In genomic region chr2:136715531-136715930, GRCm38 (mm10) we compare ENCODE assay signal across 17 mouse cellular contexts. TPM values are rescaled to one million over a fixed set of nuclear protein-coding genes. Genes with fewer than 3 reads are reported as not detected.
DNase-seq lines count a peak whose midpoint lies in the region; ATAC-seq and TF ChIP-seq lines count a peak whose summit lies in the region.
"Had no signal": no experiment of that assay in that cellular context is flagged by ENCODE, and none has a peak within 500 bp of the region (broad histone marks: within the 10 kb centered on the region; RNA-seq: fewer than 3 reads in every experiment).

No protein-coding gene starts in this region.

- H3K27me3 ChIP-seq in hindbrain, embryonic 12.5 days = no peaks in the 10 kb centered on the region
- no peaks in the 10 kb centered on the region for H3K27me3 ChIP-seq in hindbrain, embryonic 11.5 days (ENCODE audit: control insufficient read depth, insufficient read depth, low read length)
- no peaks in the 10 kb centered on the region for H3K27me3 ChIP-seq in forebrain, embryonic 16.5 days (replicated peaks; ENCODE audit: control insufficient read depth, insufficient read depth, low read length)
- no peaks in the 10 kb centered on the region for H3K27me3 ChIP-seq in midbrain, embryonic 16.5 days (ENCODE audit: control insufficient read depth, insufficient read depth, low read depth, low read length)

- no peaks in the 10 kb centered on the region for H3K36me3 ChIP-seq in hindbrain, embryonic 12.5 days
- no peaks in the 10 kb centered on the region for H3K36me3 ChIP-seq in hindbrain, embryonic 11.5 days (ENCODE audit: control insufficient read depth, insufficient read depth, low read length)
- no peaks in the 10 kb centered on the region for H3K36me3 ChIP-seq in forebrain, embryonic 16.5 days (ENCODE audit: control insufficient read depth, insufficient read depth)
- no peaks in the 10 kb centered on the region for H3K36me3 ChIP-seq in midbrain, embryonic 16.5 days (ENCODE audit: control insufficient read depth, insufficient read depth, low read length)

- no peak overlapping the region for H3K9ac ChIP-seq in hindbrain, embryonic 12.5 days
- no peak overlapping the region for H3K9ac ChIP-seq in hindbrain, embryonic 11.5 days (ENCODE audit: low read depth, low read length)
- 0 out of 2 replicates have a peak overlapping the region, but pooled peaks have one; percentile 15 for H3K9ac ChIP-seq in forebrain, embryonic 16.5 days (replicated peaks; ENCODE audit: low read depth, low read length)
- peak overlapping the region; percentile 52; the same call in 1 of the 2 replicates for H3K9ac ChIP-seq in midbrain, embryonic 16.5 days (ENCODE audit: low read depth, low read length)

- TF ChIP-seq CTCF in brain, embryonic 14.5 days (IDR thresholded peaks at IDR 0.05; ENCODE audit: borderline replicate concordance, extremely low read depth, insufficient read depth, insufficient read length) = no peak

- H3K4me1 ChIP-seq in hindbrain, embryonic 12.5 days = peaks cover 9% of the 10 kb centered on the region
- 0 out of 2 replicates have a peak, but pooled peaks cover 3% of the 10 kb centered on the region for H3K4me1 ChIP-seq in hindbrain, embryonic 11.5 days (replicated peaks; ENCODE audit: control insufficient read depth, insufficient read depth, low read length)
- peaks cover 13% of the 10 kb centered on the region; the same call in 1 of the 2 replicates for H3K4me1 ChIP-seq in forebrain, embryonic 16.5 days (replicated peaks; ENCODE audit: control insufficient read depth, insufficient read depth, low read length)
- peaks cover 12% of the 10 kb centered on the region; the same call in 1 of the 2 replicates for H3K4me1 ChIP-seq in midbrain, embryonic 16.5 days (ENCODE audit: control insufficient read depth, insufficient read depth, low read length)

- WGBS in hindbrain, embryonic 12.5 days = 67% methylated on average over 5 of the region's 5 CpGs
- WGBS in hindbrain, embryonic 11.5 days = 77% methylated on average over 5 of the region's 5 CpGs
- 62% methylated on average over 5 of the region's 5 CpGs for WGBS in forebrain, embryonic 16.5 days
- 57% methylated on average over 5 of the region's 5 CpGs for WGBS in midbrain, embryonic 16.5 days

- H3K4me2 ChIP-seq in hindbrain, embryonic 12.5 days (replicated peaks) = peak overlapping the region; percentile 72
- H3K4me2 ChIP-seq in hindbrain, embryonic 11.5 days (replicated peaks; ENCODE audit: low read depth, low read length) = no peak overlapping the region
- peak overlapping the region; percentile 46 for H3K4me2 ChIP-seq in forebrain, embryonic 16.5 days (ENCODE audit: low read length)
- peak overlapping the region; percentile 52 for H3K4me2 ChIP-seq in midbrain, embryonic 16.5 days (ENCODE audit: low read length)

- no peak for ATAC-seq in hindbrain, embryonic 12.5 days (ENCODE audit: low FRiP score)
- no peak for ATAC-seq in hindbrain, embryonic 11.5 days (ENCODE audit: low FRiP score)
- ATAC-seq in forebrain, embryonic 16.5 days = no peak
- no peak for ATAC-seq in midbrain, embryonic 16.5 days

- DNase-seq in hindbrain, embryonic 11.5 days (ENCODE audit: low spot score) = no peak
- DNase-seq in brain, embryonic 14.5 days (ENCODE audit: low read depth) = peak; percentile 32
- no peak for DNase-seq in c-Kit-positive CD71-positive TER-119-positive erythroid progenitor cells, embryonic 14.5 days (ENCODE audit: low spot score)
- DNase-seq in left cerebral cortex, adult 11 months (ENCODE audit: low spot score) = no peak
- DNase-seq in adrenal gland, postnatal 14 days = no peak
- DNase-seq: cerebellum, adult 11 months; heart, adult 18-20 months; kidney, adult 2 months; kidney, postnatal 14 days; lung, postnatal 10 days; retina, postnatal 1 day; thymus, postnatal 4 days had no signal

- no peak for TF ChIP-seq POLR2A in brain, embryonic 14.5 days (IDR thresholded peaks at IDR 0.05; ENCODE audit: borderline replicate concordance, extremely low read depth, insufficient read depth, insufficient read length, poor library complexity, severe bottlenecking)

- no peak overlapping the region for H3K27ac ChIP-seq in hindbrain, embryonic 12.5 days
- no peak overlapping the region for H3K27ac ChIP-seq in hindbrain, embryonic 11.5 days (ENCODE audit: low read depth, low read length)
- no peak overlapping the region for H3K27ac ChIP-seq in forebrain, embryonic 16.5 days (ENCODE audit: low read length)
- H3K27ac ChIP-seq in midbrain, embryonic 16.5 days (ENCODE audit: low read length) = no peak overlapping the region

- H3K4me3 ChIP-seq in hindbrain, embryonic 12.5 days = peak overlapping the region; percentile 13; the same call in 1 of the 2 replicates
- H3K4me3 ChIP-seq in hindbrain, embryonic 11.5 days (ENCODE audit: low read depth, low read length) = no peak overlapping the region
- peak overlapping the region; percentile 24 for H3K4me3 ChIP-seq in forebrain, embryonic 16.5 days (replicated peaks; ENCODE audit: low read length)
- peak overlapping the region; percentile 27 for H3K4me3 ChIP-seq in midbrain, embryonic 16.5 days (ENCODE audit: low read depth, low read length)

- H3K9me3 ChIP-seq in hindbrain, embryonic 12.5 days (replicated peaks) = no peaks in the 10 kb centered on the region
- H3K9me3 ChIP-seq in hindbrain, embryonic 11.5 days (ENCODE audit: control insufficient read depth, low read length) = no peaks in the 10 kb centered on the region
- H3K9me3 ChIP-seq in forebrain, embryonic 16.5 days (ENCODE audit: control insufficient read depth, low read length) = no peaks in the 10 kb centered on the region
- H3K9me3 ChIP-seq in midbrain, embryonic 16.5 days (replicated peaks; ENCODE audit: control insufficient read depth, low read length, poor library complexity, severe bottlenecking) = no peaks in the 10 kb centered on the region

RNA-seq across cellular contexts. Expression of gene Snap25, which starts 2.3 kb away (rescaled TPM):
- 56.9 and 69.7 TPM in 2 replicates for polyA plus RNA-seq in hindbrain, embryonic 12.5 days (2016; fragmentation: Nextera tagmentation; extraction: Ambion mirVana)
- polyA plus RNA-seq in hindbrain, embryonic 11.5 days (2014; fragmentation: Nextera tagmentation; extraction: Ambion mirVana) = 56.7 and 66.8 TPM in 2 replicates
- 111 and 153 TPM in 2 replicates for polyA plus RNA-seq in brain, embryonic 14.5 days (2012; rRNA removed)
- 134 and 169 TPM in 2 replicates for polyA plus RNA-seq in forebrain, embryonic 16.5 days (2015; fragmentation: Nextera tagmentation; extraction: Ambion mirVana)
- polyA plus RNA-seq in midbrain, embryonic 16.5 days (2015; fragmentation: Nextera tagmentation; extraction: Ambion mirVana) = 175 and 244 TPM in 2 replicates
- 29.4 and 42.5 TPM in 2 replicates for total RNA-seq in adrenal gland, postnatal 14 days (2021)
- total RNA-seq: megakaryocyte, adult 5-6 weeks had no signal
- polyA plus RNA-seq: C2C12 had no signal

Comparison
In these comparisons a context has a peak if more than half of its experiments do, and no peak if none do; other contexts are left out.
1. H3K9ac ChIP-seq: peak in forebrain, embryonic 16.5 days (single experiment) and midbrain, embryonic 16.5 days (single experiment); none in hindbrain, embryonic 12.5 days (single experiment) and hindbrain, embryonic 11.5 days (single experiment).